In genomic region chr3:153276830-153277388, GRCm38 (mm10) we compare ENCODE assay signal across 12 mouse cellular contexts.
DNase-seq lines count a peak whose midpoint lies in the region; ATAC-seq and TF ChIP-seq lines count a peak whose summit lies in the region.
"Had no signal": no experiment of that assay in that cellular context is flagged by ENCODE, and none has a peak within 500 bp of the region (broad histone marks: within the 10 kb centered on the region; RNA-seq: fewer than 3 reads in every experiment).

No protein-coding gene starts in this region.

- no peak overlapping the region for H3K9ac ChIP-seq in liver, adult 2 months (ENCODE audit: low read depth, low read length)
- no peak overlapping the region for H3K9ac ChIP-seq in liver, postnatal 0 days (replicated peaks)
- H3K9ac ChIP-seq in forebrain, embryonic 15.5 days (replicated peaks) = 0 out of 2 replicates have a peak overlapping the region, but pooled peaks have one; percentile 16
- no peak overlapping the region for H3K9ac ChIP-seq in limb, embryonic 14.5 days (ENCODE audit: low read depth, low read length, severe bottlenecking)
- no peak overlapping the region for H3K9ac ChIP-seq in neural tube, embryonic 15.5 days (replicated peaks)

- no peak for ATAC-seq in liver, postnatal 0 days
- ATAC-seq in forebrain, embryonic 15.5 days (replicated peaks) = peak; percentile 59
- ATAC-seq in limb, embryonic 14.5 days (ENCODE audit: low FRiP score, low read depth) = peak; percentile 39; the same call in 1 of the 2 replicates
- peak; percentile 26; the same call in 1 of the 2 replicates for ATAC-seq in neural tube, embryonic 15.5 days (ENCODE audit: low FRiP score)

- H3K4me3 ChIP-seq in liver, adult 2 months (ENCODE audit: insufficient read depth, low read depth, low read length) = no peak overlapping the region
- H3K4me3 ChIP-seq in liver, postnatal 0 days (ENCODE audit: low read depth, low read length) = no peak overlapping the region
- H3K4me3 ChIP-seq in forebrain, embryonic 15.5 days = no peak overlapping the region
- no peak overlapping the region for H3K4me3 ChIP-seq in limb, embryonic 14.5 days (replicated peaks; ENCODE audit: low read length)
- H3K4me3 ChIP-seq in neural tube, embryonic 15.5 days (replicated peaks) = no peak overlapping the region
- H3K4me3 ChIP-seq: heart, adult 2 months had no signal

- no peak for TF ChIP-seq EP300 in liver, postnatal 0 days (IDR thresholded peaks at IDR 0.05; ENCODE audit: low read depth)

- no peaks in the 10 kb centered on the region for H3K36me3 ChIP-seq in liver, adult 2 months (ENCODE audit: control insufficient read depth, insufficient read depth, low read length)
- no peaks in the 10 kb centered on the region for H3K36me3 ChIP-seq in liver, postnatal 0 days (replicated peaks; ENCODE audit: insufficient read depth, low read length)
- no peaks in the 10 kb centered on the region for H3K36me3 ChIP-seq in forebrain, embryonic 15.5 days
- no peaks in the 10 kb centered on the region for H3K36me3 ChIP-seq in limb, embryonic 14.5 days (ENCODE audit: control insufficient read depth, insufficient read depth, low read length)
- no peaks in the 10 kb centered on the region for H3K36me3 ChIP-seq in neural tube, embryonic 15.5 days

- DNase-seq in liver, adult 2 months (ENCODE audit: extremely low read depth, low read depth, low spot score) = peak; percentile 48
- DNase-seq in liver, postnatal 0 days = no peak
- DNase-seq in limb, embryonic 14.5 days (ENCODE audit: low spot score) = peak; percentile 3
- DNase-seq in lung, postnatal 10 days = no peak
- DNase-seq in thymus, postnatal 14 days = no peak
- no peak for DNase-seq in gastrocnemius, postnatal 25 days
- DNase-seq: cerebellum, postnatal 36 days; heart, adult 2 months; heart, postnatal 36 days; kidney, postnatal 25 days had no signal

- TF ChIP-seq CTCF in liver, adult 2 months (IDR thresholded peaks at IDR 0.05; ENCODE audit: low read depth, low read length) = no peak
- TF ChIP-seq CTCF in liver, postnatal 0 days (IDR thresholded peaks at IDR 0.05; ENCODE audit: low read depth) = no peak

- peaks cover 5% of the 10 kb centered on the region; the same call in 1 of the 2 replicates for H3K9me3 ChIP-seq in liver, postnatal 0 days (ENCODE audit: low read length)
- 0 out of 2 replicates have a peak, but pooled peaks cover 9% of the 10 kb centered on the region for H3K9me3 ChIP-seq in forebrain, embryonic 15.5 days
- peaks cover 7% of the 10 kb centered on the region for H3K9me3 ChIP-seq in limb, embryonic 14.5 days (ENCODE audit: control insufficient read depth, low read length)
- H3K9me3 ChIP-seq in neural tube, embryonic 15.5 days (replicated peaks) = peaks cover 5% of the 10 kb centered on the region; the same call in 1 of the 2 replicates

- no peaks in the 10 kb centered on the region for H3K79me2 ChIP-seq in liver, adult 2 months (ENCODE audit: control insufficient read depth, insufficient read depth, low read length)

- no peak overlapping the region for H3K27ac ChIP-seq in liver, adult 2 months (replicated peaks; ENCODE audit: insufficient read depth, low read depth, low read length)
- no peak overlapping the region for H3K27ac ChIP-seq in liver, postnatal 0 days (ENCODE audit: low read depth)
- peak overlapping the region; percentile 46 for H3K27ac ChIP-seq in forebrain, embryonic 15.5 days (replicated peaks)
- no peak overlapping the region for H3K27ac ChIP-seq in limb, embryonic 14.5 days (replicated peaks; ENCODE audit: low read depth, low read length)
- H3K27ac ChIP-seq in neural tube, embryonic 15.5 days (replicated peaks) = peak overlapping the region; percentile 33
- H3K27ac ChIP-seq: heart, adult 2 months had no signal

- 50% methylated on average over 16 of the region's 16 CpGs for WGBS in liver, adult 2 months
- WGBS in liver, postnatal 0 days (ENCODE audit: insufficient replicate concordance) = 70% methylated on average over 16 of the region's 16 CpGs
- WGBS in forebrain, embryonic 15.5 days = 8% methylated on average over 16 of the region's 16 CpGs
- 29% methylated on average over 16 of the region's 16 CpGs for WGBS in limb, embryonic 14.5 days
- WGBS in neural tube, embryonic 15.5 days = 36% methylated on average over 16 of the region's 16 CpGs

- peaks cover 2% of the 10 kb centered on the region for H3K4me1 ChIP-seq in liver, adult 2 months (ENCODE audit: control insufficient read depth, insufficient read depth, low read length)
- no peaks in the 10 kb centered on the region; the same call in 1 of the 2 replicates for H3K4me1 ChIP-seq in liver, postnatal 0 days (ENCODE audit: insufficient read depth)
- peaks cover 32% of the 10 kb centered on the region for H3K4me1 ChIP-seq in forebrain, embryonic 15.5 days
- peaks cover 15% of the 10 kb centered on the region for H3K4me1 ChIP-seq in limb, embryonic 14.5 days (ENCODE audit: control insufficient read depth, insufficient read depth, low read length)
- peaks cover 24% of the 10 kb centered on the region for H3K4me1 ChIP-seq in neural tube, embryonic 15.5 days

- H3K27me3 ChIP-seq in liver, adult 2 months (ENCODE audit: control insufficient read depth, insufficient read depth, low read length) = no peaks in the 10 kb centered on the region
- H3K27me3 ChIP-seq in liver, postnatal 0 days (ENCODE audit: insufficient read depth, low read length) = no peaks in the 10 kb centered on the region
- H3K27me3 ChIP-seq in forebrain, embryonic 15.5 days = no peaks in the 10 kb centered on the region
- no peaks in the 10 kb centered on the region for H3K27me3 ChIP-seq in limb, embryonic 14.5 days (ENCODE audit: control insufficient read depth, insufficient read depth, low read length)
- no peaks in the 10 kb centered on the region for H3K27me3 ChIP-seq in neural tube, embryonic 15.5 days (replicated peaks)

- no peak for TF ChIP-seq POLR2A in liver, adult 2 months (IDR thresholded peaks at IDR 0.05; ENCODE audit: extremely low read depth, insufficient read depth, low read length)
- TF ChIP-seq POLR2A in limb, embryonic 14.5 days (IDR thresholded peaks at IDR 0.05; ENCODE audit: borderline replicate concordance, extremely low read depth, insufficient read depth, insufficient read length) = no peak

- no peak overlapping the region for H3K4me2 ChIP-seq in liver, postnatal 0 days (ENCODE audit: low read depth, low read length)
- H3K4me2 ChIP-seq in forebrain, embryonic 15.5 days (replicated peaks) = peak overlapping the region; percentile 31
- H3K4me2 ChIP-seq in limb, embryonic 14.5 days (replicated peaks; ENCODE audit: low read depth, low read length, severe bottlenecking) = 0 out of 2 replicates have a peak overlapping the region, but pooled peaks have one; percentile 4
- peak overlapping the region; percentile 37 for H3K4me2 ChIP-seq in neural tube, embryonic 15.5 days

Comparison
In these comparisons a context has a peak if more than half of its experiments do, and no peak if none do; other contexts are left out.
1. DNase-seq: peak in liver, adult 2 months (single experiment) and limb, embryonic 14.5 days (single experiment); none in liver, postnatal 0 days (single experiment), lung, postnatal 10 days (single experiment), thymus, postnatal 14 days (single experiment) and gastrocnemius, postnatal 25 days (single experiment).
2. H3K27ac ChIP-seq: peak in forebrain, embryonic 15.5 days (single experiment) and neural tube, embryonic 15.5 days (single experiment); none in liver, adult 2 months (single experiment), liver, postnatal 0 days (single experiment) and limb, embryonic 14.5 days (single experiment).